Mouse (Mus musculus) forebrain, embryonic 14.5 days (tissue): ENCODE data around the gene Sap30bp. TPM values are rescaled to one million over a fixed set of nuclear protein-coding genes. Genes with fewer than 3 reads are reported as not detected.

ENCODE experiments used
- ATAC-seq: fragments of 200-750 bp; cut with Nextera tagmentation; 2 replicates; pipeline ENCODE4 v1.8.0; 2017; ENCODE audit warnings: mild to moderate bottlenecking, moderate library complexity
- DNase-seq: peaks from one replicate; pipeline ENCODE4 v3.0.0-alpha.2; 2015; ENCODE audit warnings: low spot score
- H3K27ac ChIP-seq: fragments of 300-500 bp; sonication (generic); 2 replicates; pipeline ENCODE4 v1.5.1; 2014; ENCODE audit warnings: low read depth, mild to moderate bottlenecking, control low read depth, low read length, moderate library complexity
- H3K27me3 ChIP-seq: fragments of 300-500 bp; sonication (generic); replicated peaks from 2 replicates; pipeline ENCODE4 v1.6.1; 2014; ENCODE audit warnings: low read length, control low read depth, mixed read lengths; ENCODE audit not compliant: control insufficient read depth, insufficient read depth
- H3K36me3 ChIP-seq: fragments of 300-500 bp; sonication (generic); 2 replicates; pipeline ENCODE4 v1.6.1; 2014; ENCODE audit warnings: low read length, control low read depth; ENCODE audit not compliant: control insufficient read depth, insufficient read depth
- H3K4me1 ChIP-seq: fragments of 300-500 bp; sonication (generic); 2 replicates; pipeline ENCODE4 v1.6.1; 2014; ENCODE audit warnings: antibody characterized with exemption, low read length, control low read depth; ENCODE audit not compliant: control insufficient read depth, insufficient read depth
- H3K4me2 ChIP-seq: fragments of 300-500 bp; sonication (generic); 2 replicates; pipeline ENCODE4 v1.6.1; 2014; ENCODE audit warnings: mild to moderate bottlenecking, control low read depth, low read length
- H3K4me3 ChIP-seq: fragments of 300-500 bp; sonication (generic); 2 replicates; pipeline ENCODE4 v1.5.1; 2014; ENCODE audit warnings: low read depth, low read length, control low read depth
- H3K9ac ChIP-seq: fragments of 300-500 bp; sonication (generic); 2 replicates; pipeline ENCODE4 v1.6.1; 2014; ENCODE audit warnings: mild to moderate bottlenecking, low read length, control low read depth, moderate library complexity
- H3K9me3 ChIP-seq: fragments of 300-500 bp; sonication (generic); replicated peaks from 2 replicates; pipeline ENCODE4 v1.6.1; 2016; ENCODE audit warnings: low read length, control low read depth, mixed read lengths; ENCODE audit not compliant: control insufficient read depth
- WGBS: fragments of 180-500 bp; shearing (Covaris S2); extraction: QIAGEN DNeasy Blood & Tissue Kit; methylation state at CpG from one replicate; pipeline ENCODE4 v1.1.7; 2014; 5-methylcytosine and 5-hydroxymethylcytosine counted together
- polyA plus RNA-seq: library from polyadenylated mRNA; unstranded; fragments of >200 nt; fragmentation: Nextera tagmentation; extraction: Ambion mirVana; gene quantifications from 2 replicates; pipeline ENCODE4 v1.2.1, GENCODE M21; 2014

Gene Sap30bp
- polyA plus RNA-seq: 55.8 and 56.5 TPM in 2 replicates

GRCm38 (mm10) chr11:115933108-115933746 lies at the start of gene Sap30bp, which contains the start of gene Recql5:
Gene Sap30bp (plus strand): TSS chr11:115933282.
Gene Recql5 (minus strand): TSS chr11:115933477.
- no peaks in the 10 kb centered on the region for H3K9me3 ChIP-seq
- peaks cover 29% of the 10 kb centered on the region for H3K36me3 ChIP-seq
- DNase-seq: peak; percentile 99
- H3K27me3 ChIP-seq: no peaks in the 10 kb centered on the region
- peak within 1 kb of the TSS; percentile 91 for H3K4me3 ChIP-seq
- peak; percentile 100 for ATAC-seq
- peaks cover 17% of the 10 kb centered on the region for H3K4me1 ChIP-seq
- under 1% methylated on average over 28 of the region's 28 CpGs for WGBS
- H3K9ac ChIP-seq: peak within 1 kb of the TSS; percentile 81
- peak within 1 kb of the TSS; percentile 45; the same call in 1 of the 2 replicates for H3K27ac ChIP-seq
- H3K4me2 ChIP-seq: peak within 1 kb of the TSS; percentile 95

GRCm38 (mm10) chr11:115884361-115884760 lies 48.7 kb upstream of the Sap30bp start:
- no peak overlapping the region for H3K4me2 ChIP-seq
- no peak for ATAC-seq
- no peak overlapping the region for H3K9ac ChIP-seq
- no peaks in the 10 kb centered on the region for H3K9me3 ChIP-seq
- no peak overlapping the region for H3K4me3 ChIP-seq
- no peaks in the 10 kb centered on the region for H3K27me3 ChIP-seq
- 95% methylated on average over 3 of the region's 3 CpGs for WGBS
- no peaks in the 10 kb centered on the region for H3K36me3 ChIP-seq
- H3K27ac ChIP-seq: no peak overlapping the region
- no peak for DNase-seq
- H3K4me1 ChIP-seq: no peaks in the 10 kb centered on the region

DNA sequence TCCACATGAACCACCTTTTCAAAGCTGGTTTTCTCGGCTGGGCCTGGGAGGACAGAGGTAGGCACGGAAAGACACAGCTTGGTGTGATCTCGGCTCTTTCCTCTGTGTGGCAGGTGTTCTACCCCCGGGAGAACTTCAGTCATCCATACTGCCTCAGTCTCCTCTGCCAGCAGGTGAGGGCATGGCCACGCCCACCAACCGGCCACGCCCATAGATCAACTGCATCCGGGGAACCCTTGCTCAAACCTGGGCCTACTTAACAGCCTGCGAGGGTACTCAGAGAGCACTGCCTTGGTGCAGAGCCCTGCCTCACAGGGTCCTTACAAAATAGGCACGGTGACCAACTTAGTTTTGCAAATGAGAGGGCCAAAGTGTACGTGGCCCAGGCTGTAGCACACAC lies 47.8 kb upstream of the Sap30bp start:
- DNase-seq (no peak), ATAC-seq (no peak)
- Histone ChIP-seq H3K4me1 (no peaks in the 10 kb centered on the region), H3K4me3 (no peak overlapping the region), H3K36me3 (no peaks in the 10 kb centered on the region), H3K4me2 (no peak overlapping the region), H3K27ac (no peak overlapping the region), H3K9me3 (no peaks in the 10 kb centered on the region), H3K9ac (no peak overlapping the region), H3K27me3 (no peaks in the 10 kb centered on the region)
- WGBS: 79% methylated on average over 11 of the region's 11 CpGs

DNA sequence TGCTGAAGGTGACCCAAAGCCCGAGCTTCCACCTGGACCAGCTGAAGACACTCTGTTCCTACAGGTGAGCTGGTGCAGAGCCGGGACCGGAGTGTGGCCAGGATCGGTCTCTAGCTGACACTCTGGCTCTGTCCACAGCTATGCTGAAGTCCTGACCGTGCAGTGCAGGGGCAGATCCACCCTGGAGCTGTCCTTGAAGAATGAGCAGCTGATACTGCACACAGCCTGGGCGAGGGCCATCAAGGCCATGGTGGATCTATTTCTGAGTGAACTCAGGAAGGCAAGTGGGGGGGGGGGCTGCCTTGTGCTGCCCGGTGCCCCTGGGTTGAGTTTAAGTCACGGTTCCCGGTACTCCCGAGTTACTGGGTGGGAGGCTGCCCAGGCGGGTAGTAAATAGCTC lies 46.6 kb upstream of the Sap30bp start:
- Histone ChIP-seq H3K4me3 (no peak overlapping the region), H3K9me3 (no peaks in the 10 kb centered on the region), H3K27ac (no peak overlapping the region), H3K36me3 (no peaks in the 10 kb centered on the region), H3K4me1 (no peaks in the 10 kb centered on the region), H3K4me2 (no peak overlapping the region), H3K27me3 (no peaks in the 10 kb centered on the region), H3K9ac (no peak overlapping the region)
- no peak for DNase-seq
- no peak for ATAC-seq
- WGBS: 93% methylated on average over 11 of the region's 11 CpGs

DNA sequence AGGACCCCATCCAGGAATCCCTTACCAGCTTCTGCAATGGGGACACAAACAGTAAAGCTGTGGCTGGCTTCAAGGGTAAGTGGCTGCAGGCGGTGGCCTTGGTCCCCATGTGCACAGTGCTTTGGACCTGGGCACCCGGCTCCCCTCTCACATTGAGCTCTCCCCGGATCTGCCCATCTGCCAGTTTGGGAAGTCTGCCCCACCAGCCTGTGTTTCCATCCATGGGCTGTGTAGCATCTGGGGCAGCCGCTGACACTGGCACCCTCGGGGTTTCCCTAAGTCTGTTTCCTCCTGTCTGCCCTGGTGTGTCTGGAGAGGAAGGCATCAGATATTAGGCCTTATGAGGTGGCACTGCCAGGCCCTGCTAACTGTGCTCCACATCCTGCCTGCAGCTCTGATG lies 45.1 kb upstream of the Sap30bp start:
- DNase-seq: no peak
- 79% methylated on average over 5 of the region's 5 CpGs for WGBS
- Histone ChIP-seq H3K4me2 (no peak overlapping the region), H3K27ac (no peak overlapping the region), H3K4me1 (no peaks in the 10 kb centered on the region), H3K9me3 (no peaks in the 10 kb centered on the region), H3K36me3 (peaks cover 7% of the 10 kb centered on the region; the same call in 1 of the 2 replicates), H3K4me3 (no peak overlapping the region), H3K9ac (no peak overlapping the region), H3K27me3 (no peaks in the 10 kb centered on the region)
- no peak for ATAC-seq

DNA sequence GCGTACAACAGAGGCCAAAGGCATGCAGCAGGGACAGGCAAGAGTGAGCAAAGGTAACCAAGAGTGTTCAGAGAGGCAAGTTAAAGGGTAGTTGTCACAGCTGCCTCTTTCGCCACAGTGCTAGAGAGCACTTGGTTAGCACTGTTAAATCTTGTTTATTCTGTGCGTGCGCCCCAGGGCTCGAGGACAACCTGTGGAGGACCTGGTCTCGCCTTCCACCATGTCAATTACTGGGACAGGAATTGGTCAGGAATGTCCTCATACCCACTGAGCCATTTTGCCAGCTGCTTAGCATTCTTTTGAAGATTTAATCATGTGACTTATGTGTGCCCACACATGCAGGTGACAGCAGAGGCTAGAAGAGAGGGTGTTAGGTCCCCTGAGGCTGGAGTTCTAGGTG lies 43.9 kb upstream of the Sap30bp start:
- ATAC-seq: no peak
- H3K4me2 ChIP-seq: no peak overlapping the region
- H3K27ac ChIP-seq: no peak overlapping the region
- WGBS: 82% methylated on average over 6 of the region's 6 CpGs
- no peak overlapping the region for H3K9ac ChIP-seq
- H3K4me3 ChIP-seq: no peak overlapping the region
- no peaks in the 10 kb centered on the region for H3K27me3 ChIP-seq
- DNase-seq: no peak
- no peaks in the 10 kb centered on the region for H3K9me3 ChIP-seq
- H3K4me1 ChIP-seq: no peaks in the 10 kb centered on the region
- peaks cover 18% of the 10 kb centered on the region for H3K36me3 ChIP-seq

- peaks cover 40% of the 10 kb centered on the region for H3K36me3 ChIP-seq
- H3K27me3 ChIP-seq: no peaks in the 10 kb centered on the region
- 70% methylated on average over 6 of the region's 6 CpGs for WGBS
- DNase-seq: no peak
- no peak overlapping the region for H3K4me2 ChIP-seq
- no peak overlapping the region for H3K4me3 ChIP-seq
- no peak overlapping the region for H3K9ac ChIP-seq
- ATAC-seq: no peak
- H3K27ac ChIP-seq: no peak overlapping the region
- H3K9me3 ChIP-seq: no peaks in the 10 kb centered on the region
- no peaks in the 10 kb centered on the region for H3K4me1 ChIP-seq
These were observed 40.9 kb upstream of the Sap30bp start for GRCm38 (mm10) chr11:115892213-115892612.

DNA sequence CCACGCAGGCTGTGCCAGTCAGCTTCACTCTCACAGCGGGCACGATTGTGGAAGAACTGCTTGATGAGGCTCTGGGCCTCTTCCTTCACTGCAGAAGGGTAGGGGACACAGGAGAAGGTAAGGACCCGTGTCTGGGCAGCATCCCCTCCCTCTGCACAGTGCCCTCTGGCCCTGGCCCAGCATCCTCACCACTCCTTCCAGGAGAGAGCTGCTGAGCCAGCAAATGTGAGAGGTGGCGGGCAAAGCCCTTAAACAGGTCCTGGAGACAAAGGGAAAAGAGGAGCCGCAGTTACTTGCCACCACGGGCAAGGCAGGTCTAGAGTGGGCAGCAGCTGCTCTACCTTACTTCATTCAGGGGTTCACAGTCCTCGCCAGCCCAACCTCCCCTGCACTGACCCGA lies 40.0 kb upstream of the Sap30bp start:
- Histone ChIP-seq H3K27me3 (no peaks in the 10 kb centered on the region), H3K4me2 (no peak overlapping the region), H3K36me3 (peaks cover 40% of the 10 kb centered on the region), H3K9me3 (no peaks in the 10 kb centered on the region), H3K4me1 (no peaks in the 10 kb centered on the region), H3K4me3 (no peak overlapping the region), H3K9ac (no peak overlapping the region), H3K27ac (no peak overlapping the region)
- ATAC-seq (no peak), DNase-seq (no peak)
- 89% methylated on average over 9 of the region's 9 CpGs for WGBS

- WGBS: 79% methylated on average over 14 of the region's 14 CpGs
- Histone ChIP-seq H3K9me3 (no peaks in the 10 kb centered on the region), H3K36me3 (peaks cover 40% of the 10 kb centered on the region), H3K4me2 (no peak overlapping the region), H3K27ac (no peak overlapping the region), H3K27me3 (no peaks in the 10 kb centered on the region), H3K9ac (no peak overlapping the region), H3K4me1 (no peaks in the 10 kb centered on the region), H3K4me3 (no peak overlapping the region)
- ATAC-seq (no peak), DNase-seq (no peak)
These were observed 38.1 kb upstream of the Sap30bp start for GRCm38 (mm10) chr11:115894755-115895520.
